Mouse (Mus musculus): ENCODE results near the gene Pum1.

The Pum1 gene

GRCm38 (mm10) chr4:130793180-130793501 is 130.0 kb downstream of the Pum1 start:
- no peak for DNase-seq

GRCm38 (mm10) chr4:130794771-130795170 is 131.7 kb downstream of the Pum1 start:
- DNase-seq, result no peak

GRCm38 (mm10) chr4:130795970-130796369 is 132.8 kb downstream of the Pum1 start:
- no peak for DNase-seq

GRCm38 (mm10) chr4:130797201-130798051 is 134.3 kb downstream of the Pum1 start:
- no peak for DNase-seq

GRCm38 (mm10) chr4:130798416-130798815 is 135.3 kb downstream of the Pum1 start:
- no peak for DNase-seq

- no peak for DNase-seq
Observed at GRCm38 (mm10) chr4:130799118-130799517, 136.0 kb downstream of the Pum1 start.

- DNase-seq, result no peak
Observed at GRCm38 (mm10) chr4:130799582-130799981, 136.5 kb downstream of the Pum1 start.

- DNase-seq, result no peak
Observed at GRCm38 (mm10) chr4:130800147-130800546, 137.0 kb downstream of the Pum1 start.

GRCm38 (mm10) chr4:130801198-130801597 is 138.1 kb downstream of the Pum1 start:
- no peak for DNase-seq

GRCm38 (mm10) chr4:130801624-130802329 is 138.7 kb downstream of the Pum1 start:
- DNase-seq, result no peak

GRCm38 (mm10) chr4:130803591-130803990 is 140.5 kb downstream of the Pum1 start:
- DNase-seq, result no peak

- DNase-seq, result no peak
Observed at GRCm38 (mm10) chr4:130804292-130804691, 141.2 kb downstream of the Pum1 start.

GRCm38 (mm10) chr4:130804771-130805361 is 141.7 kb downstream of the Pum1 start:
- no peak for DNase-seq

- DNase-seq, result no peak
Observed at GRCm38 (mm10) chr4:130805746-130806145, 142.6 kb downstream of the Pum1 start.

GRCm38 (mm10) chr4:130806746-130807145 is 143.6 kb downstream of the Pum1 start:
- no peak for DNase-seq

GRCm38 (mm10) chr4:130809784-130810183 is 146.7 kb downstream of the Pum1 start:
- DNase-seq, result no peak

GRCm38 (mm10) chr4:130810845-130811244 is 147.7 kb downstream of the Pum1 start:
- no peak for DNase-seq

GRCm38 (mm10) chr4:130811385-130811784 is 148.3 kb downstream of the Pum1 start:
- DNase-seq, result no peak

GRCm38 (mm10) chr4:130813958-130814357 is 150.8 kb downstream of the Pum1 start:
- no peak for DNase-seq

GRCm38 (mm10) chr4:130814742-130815330 is 151.7 kb downstream of the Pum1 start:
- no peak for DNase-seq

- no peak for DNase-seq
Observed at GRCm38 (mm10) chr4:130815860-130816259, 152.7 kb downstream of the Pum1 start.

GRCm38 (mm10) chr4:130819806-130820205 is 156.7 kb downstream of the Pum1 start:
- DNase-seq, result no peak

- DNase-seq, result no peak
Observed at GRCm38 (mm10) chr4:130820594-130821255, 157.6 kb downstream of the Pum1 start.

All from thymus, postnatal 14 days (tissue).